Mouse (Mus musculus) bone marrow macrophage, adult 2 months (primary cell): ENCODE results near the gene Gm10134. TPM values are rescaled to one million over a fixed set of nuclear protein-coding genes. Genes with fewer than 3 reads are reported as not detected.

Experiments
- H3K27ac ChIP-seq: 2 replicates; pipeline ENCODE4 v1.5.1; 2012; ENCODE audit warnings: low read depth, low read length; ENCODE audit not compliant: insufficient read depth
- H3K4me1 ChIP-seq: 2 replicates; pipeline ENCODE4 v1.6.1; 2012; ENCODE audit warnings: low read length; ENCODE audit not compliant: control insufficient read depth, insufficient read depth
- H3K4me3 ChIP-seq: 2 replicates; pipeline ENCODE4 v1.5.1; 2012; ENCODE audit warnings: mild to moderate bottlenecking, low read length, moderate library complexity; ENCODE audit not compliant: insufficient read depth
- CTCF ChIP-seq: IDR thresholded peaks from 2 replicates; pipeline ENCODE4 v1.5.1; 2012; ENCODE audit warnings: low read depth, mild to moderate bottlenecking, low read length, moderate library complexity
- POLR2A ChIP-seq: IDR thresholded peaks from 2 replicates; pipeline ENCODE4 v1.6.1; 2012; ENCODE audit warnings: mild to moderate bottlenecking, low read depth, low read length, borderline replicate concordance
- polyA plus RNA-seq: library from polyadenylated mRNA; stranded (reverse); fragments of >200 nt; gene quantifications from 2 replicates; pipeline ENCODE4 v1.2.4, GENCODE M21; 2012; ENCODE audit not compliant: missing spikeins, insufficient read depth, insufficient read length

Gm10134 gene
- polyA plus RNA-seq, 1 experiment = 5.1 TPM

DNA sequence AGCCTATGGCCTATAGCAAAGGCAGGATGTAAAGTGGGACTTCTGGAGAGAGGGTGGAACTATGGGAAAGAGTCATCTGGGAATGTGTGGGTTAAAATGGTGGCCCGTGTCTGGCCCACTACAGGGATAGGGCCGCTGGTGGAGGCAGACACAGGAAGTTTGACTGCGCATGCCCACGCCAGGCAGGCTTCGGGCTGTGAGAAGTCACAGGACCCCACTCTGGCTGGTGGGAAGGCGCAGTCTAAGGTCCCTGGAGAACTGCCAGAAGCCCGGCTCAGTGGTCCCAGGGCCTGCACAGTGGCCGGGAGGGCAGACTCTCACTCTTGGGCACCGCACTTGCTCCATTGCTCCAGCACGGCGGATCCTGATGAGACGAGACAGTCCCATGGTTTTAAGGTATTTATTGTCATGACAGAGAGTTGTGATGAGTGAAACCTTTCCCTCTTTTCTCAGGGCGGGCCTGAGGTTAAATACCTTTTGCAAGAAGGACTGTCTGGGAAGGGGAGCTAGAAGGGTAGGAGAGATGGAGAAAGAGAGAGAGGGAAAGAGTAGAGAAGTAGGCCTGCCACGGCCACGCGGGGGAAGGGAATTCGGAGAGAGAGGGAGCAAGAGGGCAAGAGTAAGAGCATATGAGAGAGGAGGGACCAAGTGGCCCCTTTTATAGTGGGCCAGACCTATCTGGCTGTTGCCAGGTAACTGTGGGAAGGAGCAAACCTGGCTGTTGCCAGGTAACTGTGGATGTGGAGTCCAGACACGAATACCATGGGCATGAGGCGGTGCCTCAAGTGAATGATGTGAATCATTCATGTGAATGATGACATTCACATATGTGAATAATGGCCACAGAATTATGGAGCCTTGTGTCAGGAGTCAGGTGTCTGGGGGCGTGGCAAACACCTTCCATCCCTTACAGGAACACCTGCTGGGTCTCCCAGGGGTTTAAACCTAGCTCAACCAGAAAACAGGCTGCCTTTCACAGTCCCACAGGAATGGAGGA, 26.4 kb upstream of the Gm10134 start:
- no peak overlapping the region for H3K27ac ChIP-seq
- peaks cover 8% of the 10 kb centered on the region for H3K4me1 ChIP-seq
- TF ChIP-seq CTCF = no peak
- no peak for TF ChIP-seq POLR2A
- no peak overlapping the region for H3K4me3 ChIP-seq

GRCm38 (mm10) chr2:28483861-28484260, 22.0 kb upstream of the Gm10134 start:
- Histone ChIP-seq H3K27ac (no peak overlapping the region), H3K4me1 (peaks cover 3% of the 10 kb centered on the region), H3K4me3 (no peak overlapping the region)
- TF ChIP-seq POLR2A (no peak), CTCF (no peak)

- TF ChIP-seq POLR2A (no peak), CTCF (no peak)
- H3K27ac ChIP-seq = no peak overlapping the region
- peak overlapping the region; percentile 32 for H3K4me3 ChIP-seq
- peaks cover 35% of the 10 kb centered on the region for H3K4me1 ChIP-seq
These were observed 11.4 kb upstream of the Gm10134 start for GRCm38 (mm10) chr2:28494521-28494920.

GRCm38 (mm10) chr2:28495207-28495756, 10.6 kb upstream of the Gm10134 start:
- peaks cover 35% of the 10 kb centered on the region for H3K4me1 ChIP-seq
- peak; percentile 55; the same call in 1 of the 2 replicates for TF ChIP-seq CTCF
- no peak for TF ChIP-seq POLR2A
- peak overlapping the region; percentile 32 for H3K4me3 ChIP-seq
- H3K27ac ChIP-seq = no peak overlapping the region

DNA sequence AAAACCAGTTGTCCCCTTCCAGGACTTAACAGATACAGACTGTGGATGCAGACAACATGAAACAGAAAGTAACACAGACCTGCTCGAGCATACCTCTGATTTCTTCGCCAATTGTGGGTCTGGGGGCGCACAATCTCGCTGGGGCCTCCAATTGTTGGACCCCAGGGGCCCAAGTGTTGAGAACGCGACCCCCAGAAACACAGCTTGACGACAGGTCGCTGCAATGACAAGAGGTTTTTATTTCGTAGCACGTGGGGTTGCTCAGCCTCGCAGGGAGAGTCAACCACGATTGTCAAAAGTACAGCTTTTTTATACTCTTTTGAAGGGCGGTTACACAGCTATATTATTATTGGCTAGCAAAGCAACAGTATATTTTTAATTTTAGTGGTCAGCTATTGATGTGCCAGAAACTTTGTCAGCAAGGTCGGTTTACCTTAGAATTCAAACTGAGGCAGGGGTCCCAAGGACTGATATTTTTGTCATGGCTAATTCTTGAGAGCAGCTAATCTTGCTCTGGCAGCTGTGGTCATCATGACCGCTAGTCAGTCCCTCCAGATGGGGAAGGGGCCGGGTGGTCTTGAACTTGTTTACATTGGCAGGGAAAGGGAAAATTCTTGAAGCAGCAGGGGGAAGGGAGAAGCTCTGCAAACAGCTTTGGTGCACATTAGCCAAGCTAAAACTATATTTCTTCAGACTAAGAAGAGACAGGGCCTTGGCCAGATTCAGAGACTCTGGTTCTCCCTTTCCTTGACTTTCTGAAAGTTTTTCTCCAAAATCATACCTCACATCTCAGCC, 9.9 kb upstream of the Gm10134 start:
- Histone ChIP-seq H3K4me1 (peaks cover 35% of the 10 kb centered on the region), H3K4me3 (no peak overlapping the region), H3K27ac (no peak overlapping the region)
- TF ChIP-seq POLR2A (no peak), CTCF (no peak)

DNA sequence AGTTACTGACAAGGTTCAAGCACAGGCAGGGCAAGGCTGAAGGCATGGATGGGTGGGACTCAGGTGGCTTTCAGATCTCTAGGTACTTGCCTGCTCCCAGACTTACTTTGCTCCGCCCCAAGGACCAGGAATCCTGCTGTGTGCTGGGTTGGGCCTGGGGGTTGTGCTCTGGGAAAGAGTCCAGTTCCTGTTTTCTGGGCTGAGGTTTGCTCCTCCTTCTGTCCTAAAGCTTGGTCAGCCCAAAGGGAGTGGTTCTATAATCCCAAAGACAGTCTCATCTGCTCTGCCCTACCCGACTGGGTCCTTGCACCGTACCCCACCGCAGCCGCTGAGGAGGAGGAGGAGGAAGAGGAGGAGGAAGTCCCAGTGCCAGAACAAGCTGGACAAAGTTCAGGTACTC, 9.2 kb upstream of the Gm10134 start, which contains the start of gene Gbgt1:
Gene Gbgt1 (plus strand): TSS at position 221 of the 400 bp plus-strand sequence.
- no peak for TF ChIP-seq CTCF
- no peak for TF ChIP-seq POLR2A
- H3K4me3 ChIP-seq = peak within 1 kb of the TSS; percentile 47
- peak within 1 kb of the TSS; percentile 16 for H3K27ac ChIP-seq
- H3K4me1 ChIP-seq = peaks cover 35% of the 10 kb centered on the region

DNA sequence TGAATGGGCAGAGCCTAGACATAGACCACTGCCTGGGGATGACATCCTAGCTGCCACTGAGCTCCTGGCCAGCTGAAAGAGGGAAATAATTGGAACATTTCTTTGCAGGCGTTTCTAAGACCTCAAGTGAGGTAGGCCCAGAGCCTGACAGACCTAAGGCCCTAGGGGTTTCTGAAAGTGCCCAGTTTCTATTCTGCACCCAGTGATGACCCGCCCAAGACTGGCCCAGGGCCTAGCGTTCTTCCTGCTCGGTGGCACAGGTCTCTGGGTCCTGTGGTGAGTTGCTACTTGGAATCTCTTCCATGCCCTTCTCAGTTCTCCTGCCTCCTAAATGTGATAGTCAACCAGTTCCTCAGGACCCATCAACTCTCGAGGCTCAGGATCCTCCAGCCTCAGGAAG, 8.3 kb upstream of the Gm10134 start:
- no peak overlapping the region for H3K27ac ChIP-seq
- no peak for TF ChIP-seq POLR2A
- TF ChIP-seq CTCF = no peak
- H3K4me1 ChIP-seq = peaks cover 35% of the 10 kb centered on the region
- peak overlapping the region; percentile 47 for H3K4me3 ChIP-seq

- Histone ChIP-seq H3K27ac (peak overlapping the region; percentile 6; the same call in 1 of the 2 replicates), H3K4me3 (no peak overlapping the region), H3K4me1 (peaks cover 35% of the 10 kb centered on the region)
- TF ChIP-seq POLR2A (no peak), CTCF (no peak)
These were observed 7.5 kb upstream of the Gm10134 start for GRCm38 (mm10) chr2:28498431-28498830.

- TF ChIP-seq POLR2A = no peak
- TF ChIP-seq CTCF = no peak
- Histone ChIP-seq H3K4me3 (no peak overlapping the region), H3K4me1 (peaks cover 9% of the 10 kb centered on the region), H3K27ac (no peak overlapping the region)
These were observed 2.9 kb upstream of the Gm10134 start for GRCm38 (mm10) chr2:28502987-28503386.
